Mouse (Mus musculus): ENCODE results near the gene Wnt16. TPM values are rescaled to one million over a fixed set of nuclear protein-coding genes. Genes with fewer than 3 reads are reported as not detected.

Gene Wnt16
- polyA plus RNA-seq, 1 experiment from 2014 or later: 2.1 TPM

Other genes starting within 250 kb of the Wnt16 start
- gene Fam3c, start 68.0 kb downstream of the Wnt16 start, polyA plus RNA-seq (2015; fragmentation: Nextera tagmentation; extraction: Ambion mirVana): 76.1 and 78.5 TPM in 2 replicates

Measured in stomach, embryonic 15.5 days (tissue).